Mouse (Mus musculus): ENCODE measurements around the gene Map1s. TPM values are rescaled to one million over a fixed set of nuclear protein-coding genes. Genes with fewer than 3 reads are reported as not detected.

The Map1s gene
- polyA plus RNA-seq, 1 experiment from 2014 or later, result 50.9 TPM

DNA sequence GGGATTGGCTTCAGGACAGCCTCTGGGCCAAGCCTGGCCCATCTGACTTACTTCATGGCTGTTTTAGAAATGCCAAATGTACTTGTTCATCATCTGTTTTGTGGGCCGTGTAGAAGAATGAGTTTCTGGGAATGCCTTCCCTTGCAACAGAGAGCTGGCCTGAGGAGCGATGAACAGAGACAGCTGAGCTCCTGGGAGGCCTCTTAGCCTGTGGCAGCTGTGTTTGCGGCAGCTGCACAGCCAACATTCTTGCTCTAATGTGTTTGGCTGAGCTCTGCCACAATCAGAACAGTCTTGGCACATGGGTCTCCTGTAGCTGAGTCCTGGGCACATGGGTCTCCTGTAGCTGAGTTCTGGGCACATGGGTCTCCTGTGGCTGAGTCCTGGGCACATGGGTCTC is 22.4 kb downstream of the Map1s start:
- no peaks in the 10 kb centered on the region for H3K27me3 ChIP-seq
- WGBS, result 64% methylated on average over 3 of the region's 3 CpGs
- no peak for ATAC-seq (ENCODE audit: borderline replicate concordance, extremely low read depth, low FRiP score, low TSS enrichment)
- H3K4me1 ChIP-seq, result no peaks in the 10 kb centered on the region
- no peak overlapping the region for H3K4me2 ChIP-seq
- H3K9ac ChIP-seq, result no peak overlapping the region
- no peaks in the 10 kb centered on the region for H3K9me3 ChIP-seq
- H3K27ac ChIP-seq, result no peak overlapping the region
- no peaks in the 10 kb centered on the region for H3K36me3 ChIP-seq
- no peak overlapping the region for H3K4me3 ChIP-seq

DNA sequence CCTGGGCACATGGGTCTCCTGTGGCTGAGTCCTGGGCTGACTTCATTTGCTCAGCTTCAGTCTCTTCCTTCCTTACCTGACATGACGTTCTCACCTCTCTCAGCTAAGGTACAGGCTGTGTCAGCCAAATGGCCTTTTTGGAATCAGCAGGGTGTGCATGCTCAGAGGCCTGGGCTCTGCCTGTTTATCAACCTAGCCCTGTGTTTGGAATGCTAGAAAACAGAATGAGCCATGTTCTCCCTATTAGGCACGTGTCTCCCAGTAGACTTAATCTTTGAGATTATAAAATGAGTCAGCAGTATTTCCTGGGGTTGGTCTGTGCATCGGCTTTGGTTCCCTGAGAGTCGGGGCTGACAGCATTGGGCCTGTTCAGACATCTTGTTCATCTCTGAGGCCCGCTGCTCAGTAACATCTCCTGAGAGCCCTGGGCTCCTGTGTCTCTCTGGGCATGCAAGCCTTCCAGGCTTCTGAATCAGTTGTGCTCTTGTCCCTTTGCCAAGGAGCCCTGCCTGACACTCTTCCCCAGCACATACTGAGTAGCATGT is 23.1 kb downstream of the Map1s start:
- ATAC-seq (ENCODE audit: borderline replicate concordance, extremely low read depth, low FRiP score, low TSS enrichment), result no peak
- H3K4me1 ChIP-seq, result no peaks in the 10 kb centered on the region
- no peak overlapping the region for H3K9ac ChIP-seq
- no peak overlapping the region for H3K27ac ChIP-seq
- no peak overlapping the region for H3K4me3 ChIP-seq
- H3K36me3 ChIP-seq, result no peaks in the 10 kb centered on the region
- no peak overlapping the region for H3K4me2 ChIP-seq
- no peaks in the 10 kb centered on the region for H3K9me3 ChIP-seq
- no peaks in the 10 kb centered on the region for H3K27me3 ChIP-seq
- 71% methylated on average over 5 of the region's 5 CpGs for WGBS

DNA sequence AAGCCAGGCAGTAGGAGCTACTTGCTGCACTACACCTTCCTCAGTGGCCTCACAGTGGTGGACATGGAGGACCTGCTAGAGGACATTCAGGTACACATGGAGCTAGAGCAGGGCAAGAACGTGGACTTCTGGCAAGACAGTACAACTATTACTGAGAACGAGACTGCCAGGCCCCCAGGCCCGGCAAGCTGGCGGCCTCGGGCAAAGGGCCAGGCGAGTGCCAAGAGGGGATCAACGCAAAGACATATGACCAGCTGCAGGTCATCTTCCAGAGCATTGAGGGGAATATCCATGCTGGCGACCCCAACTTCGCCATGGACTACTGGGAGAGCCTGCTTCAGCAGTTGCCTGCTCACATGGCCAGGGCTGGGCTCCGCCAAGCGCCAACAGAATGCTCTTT is 26.0 kb downstream of the Map1s start:
- H3K27me3 ChIP-seq, result no peaks in the 10 kb centered on the region
- H3K27ac ChIP-seq, result no peak overlapping the region
- H3K9me3 ChIP-seq, result no peaks in the 10 kb centered on the region
- H3K36me3 ChIP-seq, result no peaks in the 10 kb centered on the region
- no peak overlapping the region for H3K4me2 ChIP-seq
- H3K9ac ChIP-seq, result no peak overlapping the region
- no peaks in the 10 kb centered on the region for H3K4me1 ChIP-seq
- no peak; the same call in 1 of the 2 replicates for ATAC-seq (ENCODE audit: borderline replicate concordance, extremely low read depth, low FRiP score, low TSS enrichment)
- 89% methylated on average over 11 of the region's 11 CpGs for WGBS
- H3K4me3 ChIP-seq, result no peak overlapping the region

- Histone ChIP-seq H3K36me3 (no peaks in the 10 kb centered on the region), H3K4me1 (no peaks in the 10 kb centered on the region), H3K9me3 (no peaks in the 10 kb centered on the region), H3K4me2 (no peak overlapping the region), H3K4me3 (no peak overlapping the region), H3K9ac (no peak overlapping the region), H3K27ac (no peak overlapping the region), H3K27me3 (no peaks in the 10 kb centered on the region)
- no peak for ATAC-seq (ENCODE audit: borderline replicate concordance, extremely low read depth, low FRiP score, low TSS enrichment)
- 80% methylated on average over 4 of the region's 4 CpGs for WGBS
Measured at GRCm38 (mm10) chr8:70933036-70933435, 27.3 kb downstream of the Map1s start.

GRCm38 (mm10) chr8:70934786-70935185 is 29.1 kb downstream of the Map1s start:
- 45% methylated on average over 7 of the region's 7 CpGs for WGBS
- H3K9ac ChIP-seq, result no peak overlapping the region
- no peaks in the 10 kb centered on the region for H3K4me1 ChIP-seq
- no peak overlapping the region for H3K4me3 ChIP-seq
- H3K4me2 ChIP-seq, result no peak overlapping the region
- no peak overlapping the region for H3K27ac ChIP-seq
- H3K9me3 ChIP-seq, result no peaks in the 10 kb centered on the region
- no peaks in the 10 kb centered on the region for H3K36me3 ChIP-seq
- ATAC-seq (ENCODE audit: borderline replicate concordance, extremely low read depth, low FRiP score, low TSS enrichment), result no peak; the same call in 1 of the 2 replicates
- H3K27me3 ChIP-seq, result no peaks in the 10 kb centered on the region

DNA sequence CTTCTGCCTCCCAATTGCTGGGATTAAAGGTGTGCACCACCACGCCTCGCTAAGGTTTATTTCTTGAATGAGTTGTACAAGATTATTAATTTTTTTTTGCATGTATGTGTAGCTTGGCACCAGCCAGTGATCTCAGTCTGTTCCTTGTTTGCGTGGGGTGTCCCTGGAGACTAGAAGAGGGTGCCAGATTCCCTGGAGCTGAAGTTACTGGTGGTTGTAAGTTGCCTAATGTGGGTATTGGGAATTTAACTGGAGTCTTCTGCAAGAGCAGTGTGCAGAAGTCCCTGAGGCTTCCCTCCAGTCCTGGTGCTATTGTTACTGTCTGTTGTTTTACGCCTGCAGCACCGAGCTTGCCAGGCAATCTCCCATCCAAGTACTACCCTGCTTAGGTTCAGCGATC is 31.5 kb downstream of the Map1s start:
- H3K4me3 ChIP-seq, result no peak overlapping the region
- 83% methylated on average over 6 of the region's 6 CpGs for WGBS
- H3K36me3 ChIP-seq, result no peaks in the 10 kb centered on the region
- H3K27ac ChIP-seq, result no peak overlapping the region
- H3K27me3 ChIP-seq, result no peaks in the 10 kb centered on the region
- no peak overlapping the region for H3K4me2 ChIP-seq
- no peak for ATAC-seq (ENCODE audit: borderline replicate concordance, extremely low read depth, low FRiP score, low TSS enrichment)
- no peaks in the 10 kb centered on the region for H3K4me1 ChIP-seq
- H3K9me3 ChIP-seq, result no peaks in the 10 kb centered on the region
- no peak overlapping the region for H3K9ac ChIP-seq

- H3K4me2 ChIP-seq, result no peak overlapping the region
- no peak overlapping the region for H3K9ac ChIP-seq
- no peak overlapping the region for H3K27ac ChIP-seq
- WGBS, result 58% methylated on average over 2 of the region's 2 CpGs
- H3K36me3 ChIP-seq, result no peaks in the 10 kb centered on the region
- no peaks in the 10 kb centered on the region for H3K27me3 ChIP-seq
- no peak for ATAC-seq (ENCODE audit: borderline replicate concordance, extremely low read depth, low FRiP score, low TSS enrichment)
- H3K4me1 ChIP-seq, result no peaks in the 10 kb centered on the region
- H3K4me3 ChIP-seq, result no peak overlapping the region
- H3K9me3 ChIP-seq, result no peaks in the 10 kb centered on the region
Measured at GRCm38 (mm10) chr8:70941478-70941877, 35.7 kb downstream of the Map1s start.

- Histone ChIP-seq H3K4me1 (no peaks in the 10 kb centered on the region), H3K4me3 (no peak overlapping the region), H3K36me3 (no peaks in the 10 kb centered on the region), H3K9me3 (no peaks in the 10 kb centered on the region), H3K27ac (no peak overlapping the region), H3K4me2 (no peak overlapping the region), H3K9ac (no peak overlapping the region), H3K27me3 (no peaks in the 10 kb centered on the region)
- ATAC-seq (ENCODE audit: borderline replicate concordance, extremely low read depth, low FRiP score, low TSS enrichment), result no peak
- 27% methylated on average over 1 of the region's 1 CpGs for WGBS
Measured at GRCm38 (mm10) chr8:70943187-70943586, 37.5 kb downstream of the Map1s start.

DNA sequence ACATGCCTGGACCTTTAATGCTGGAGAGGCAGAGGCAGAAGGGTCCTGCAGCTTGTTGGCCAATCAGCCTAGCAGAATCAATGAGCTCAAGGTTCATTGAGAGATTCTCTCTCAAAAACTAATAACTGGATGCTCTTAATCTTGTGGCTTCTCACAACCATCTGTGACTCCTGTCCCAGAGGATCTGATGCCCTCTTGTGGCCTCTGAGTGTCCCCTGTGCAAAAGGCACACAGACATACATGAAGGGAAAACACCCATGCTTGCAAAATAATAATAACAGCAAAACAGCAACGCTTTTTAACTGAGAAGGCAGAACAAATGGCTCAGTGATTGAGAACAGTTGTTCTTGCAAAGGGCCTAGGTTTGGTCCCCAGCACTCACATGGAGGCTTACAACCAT is 44.1 kb downstream of the Map1s start:
- Histone ChIP-seq H3K4me1 (no peaks in the 10 kb centered on the region), H3K9ac (no peak overlapping the region), H3K4me3 (no peak overlapping the region), H3K4me2 (no peak overlapping the region), H3K27ac (no peak overlapping the region), H3K27me3 (no peaks in the 10 kb centered on the region), H3K36me3 (no peaks in the 10 kb centered on the region), H3K9me3 (no peaks in the 10 kb centered on the region)
- ATAC-seq (ENCODE audit: borderline replicate concordance, extremely low read depth, low FRiP score, low TSS enrichment), result no peak
- 59% methylated on average over 1 of the region's 1 CpGs for WGBS

GRCm38 (mm10) chr8:70960703-70961472 is 55.2 kb downstream of the Map1s start:
- ATAC-seq (ENCODE audit: borderline replicate concordance, extremely low read depth, low FRiP score, low TSS enrichment), result peak; percentile 49; the same call in 1 of the 2 replicates
- no peaks in the 10 kb centered on the region for H3K9me3 ChIP-seq
- no peaks in the 10 kb centered on the region for H3K36me3 ChIP-seq
- 63% methylated on average over 14 of the region's 14 CpGs for WGBS
- H3K4me3 ChIP-seq, result no peak overlapping the region
- H3K27me3 ChIP-seq, result no peaks in the 10 kb centered on the region
- no peak overlapping the region for H3K27ac ChIP-seq
- H3K4me1 ChIP-seq, result no peaks in the 10 kb centered on the region
- no peak overlapping the region for H3K9ac ChIP-seq
- no peak overlapping the region for H3K4me2 ChIP-seq

DNA sequence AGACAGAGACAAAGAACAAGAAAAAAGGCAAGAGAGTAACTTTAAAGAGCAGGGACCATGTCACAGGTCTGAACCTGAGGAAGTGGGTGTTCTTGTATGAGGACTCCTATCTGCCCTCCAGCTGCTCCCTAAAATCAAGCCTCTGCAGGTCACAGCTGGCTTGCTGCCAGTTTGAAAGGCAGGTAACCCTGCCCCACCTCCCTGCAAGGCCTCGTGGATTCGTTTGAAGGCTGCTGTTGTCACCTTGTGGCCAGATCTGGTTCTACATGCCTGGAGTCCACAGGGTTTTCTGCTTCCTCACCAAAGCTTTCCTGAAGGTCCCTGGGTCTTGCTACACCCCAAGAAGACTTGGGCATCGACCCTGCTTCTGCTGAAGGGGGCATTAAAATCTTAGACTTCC is 58.4 kb downstream of the Map1s start:
- no peaks in the 10 kb centered on the region for H3K36me3 ChIP-seq
- H3K9ac ChIP-seq, result no peak overlapping the region
- no peaks in the 10 kb centered on the region for H3K27me3 ChIP-seq
- H3K4me1 ChIP-seq, result no peaks in the 10 kb centered on the region
- no peaks in the 10 kb centered on the region for H3K9me3 ChIP-seq
- no peak overlapping the region for H3K27ac ChIP-seq
- ATAC-seq (ENCODE audit: borderline replicate concordance, extremely low read depth, low FRiP score, low TSS enrichment), result no peak
- WGBS, result 1% methylated on average over 3 of the region's 3 CpGs
- no peak overlapping the region for H3K4me2 ChIP-seq
- H3K4me3 ChIP-seq, result no peak overlapping the region

DNA sequence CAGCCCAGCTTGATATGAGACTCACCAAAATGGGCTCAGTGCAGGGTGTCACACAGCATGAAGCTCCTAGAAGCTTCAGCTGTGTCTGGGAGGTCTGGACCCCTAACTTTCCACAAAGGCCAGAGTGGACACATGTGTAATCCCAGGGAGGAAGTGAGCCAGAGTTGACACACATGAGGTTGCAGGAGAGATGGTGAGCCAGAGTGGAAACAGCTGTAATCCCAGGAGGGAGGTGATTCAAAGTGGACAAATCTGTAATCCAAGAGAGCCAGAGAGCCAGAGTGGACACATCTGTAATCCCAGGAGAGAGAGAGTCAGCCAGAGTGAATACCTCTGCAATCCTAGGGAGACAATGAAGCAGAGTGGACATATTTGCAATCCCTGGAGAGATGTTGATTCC is 59.1 kb downstream of the Map1s start:
- Histone ChIP-seq H3K4me3 (no peak overlapping the region), H3K27ac (no peak overlapping the region), H3K4me1 (no peaks in the 10 kb centered on the region), H3K9me3 (no peaks in the 10 kb centered on the region), H3K36me3 (no peaks in the 10 kb centered on the region), H3K9ac (no peak overlapping the region), H3K4me2 (no peak overlapping the region), H3K27me3 (no peaks in the 10 kb centered on the region)
- ATAC-seq (ENCODE audit: borderline replicate concordance, extremely low read depth, low FRiP score, low TSS enrichment), result no peak
